Mouse (Mus musculus): ENCODE data around the gene Hoxa5. TPM values are rescaled to one million over a fixed set of nuclear protein-coding genes. Genes with fewer than 3 reads are reported as not detected.

The Hoxa5 gene
- polyA plus RNA-seq, 1 experiment from 2014 or later = 15.7 TPM

DNA sequence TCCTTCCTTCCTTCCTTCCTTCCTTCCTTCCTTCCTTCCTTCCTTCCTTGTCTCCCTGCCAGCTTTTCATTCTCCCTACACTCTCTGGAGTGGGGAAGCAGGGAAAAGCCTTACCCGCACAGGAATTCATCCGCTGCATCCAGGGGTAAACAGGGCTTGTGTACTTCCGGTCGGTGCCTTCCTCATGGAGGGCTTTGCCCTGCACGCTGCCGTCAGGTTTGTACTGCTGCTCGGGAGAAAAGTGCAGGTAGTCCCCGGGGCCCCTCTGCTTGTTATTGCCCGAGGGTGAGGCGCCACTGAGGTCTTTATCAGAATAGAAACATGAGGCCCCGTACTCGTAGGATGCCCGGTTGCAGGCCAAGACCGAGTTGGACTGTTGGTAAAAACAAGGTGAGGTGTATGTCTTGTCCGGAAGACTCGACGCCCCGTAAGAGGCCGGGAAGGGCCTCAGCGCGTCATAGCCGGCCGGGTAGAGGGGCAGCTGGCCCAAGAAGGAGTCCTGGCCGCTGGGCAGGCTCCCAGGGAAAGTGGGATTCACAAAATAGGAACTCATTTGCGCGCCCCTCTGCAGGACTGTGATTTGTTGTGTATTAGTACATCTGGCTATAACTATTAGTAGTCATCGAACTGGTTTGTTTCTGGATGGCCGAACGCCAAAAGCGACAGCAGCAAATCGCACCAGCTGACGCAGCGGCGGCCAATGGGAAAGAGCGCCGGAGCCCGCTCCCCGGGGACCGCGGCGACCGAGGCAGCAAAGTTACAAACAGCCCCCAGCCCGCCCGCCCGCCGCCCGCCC is 3.9 kb upstream of the Hoxa5 start, which contains the start of gene Hoxa6:
Gene Hoxa6, minus strand, starts transcription at position 651 of the 796 bp plus-strand sequence.
- H3K4me1 ChIP-seq (ENCODE audit: control insufficient read depth, insufficient read depth, low read length) = peaks cover 49% of the 10 kb centered on the region
- peak within 1 kb of the TSS; percentile 97 for H3K4me2 ChIP-seq (replicated peaks; ENCODE audit: low read depth, low read length)
- no peak for ATAC-seq (ENCODE audit: low FRiP score, low TSS enrichment)
- no peaks in the 10 kb centered on the region for H3K9me3 ChIP-seq (ENCODE audit: control insufficient read depth, low read length)
- peak within 1 kb of the TSS; percentile 91 for H3K9ac ChIP-seq (ENCODE audit: low read depth, low read length)
- peaks cover 32% of the 10 kb centered on the region for H3K36me3 ChIP-seq (ENCODE audit: control insufficient read depth, insufficient read depth, low read length)
- no peaks in the 10 kb centered on the region; the same call in 1 of the 2 replicates for H3K27me3 ChIP-seq (ENCODE audit: control insufficient read depth, insufficient read depth, low read length)
- peak within 1 kb of the TSS; percentile 76 for H3K27ac ChIP-seq (ENCODE audit: low read depth, low read length)
- WGBS = 1% methylated on average over 47 of the region's 47 CpGs
- H3K4me3 ChIP-seq (ENCODE audit: low read length) = peak within 1 kb of the TSS; percentile 89

DNA sequence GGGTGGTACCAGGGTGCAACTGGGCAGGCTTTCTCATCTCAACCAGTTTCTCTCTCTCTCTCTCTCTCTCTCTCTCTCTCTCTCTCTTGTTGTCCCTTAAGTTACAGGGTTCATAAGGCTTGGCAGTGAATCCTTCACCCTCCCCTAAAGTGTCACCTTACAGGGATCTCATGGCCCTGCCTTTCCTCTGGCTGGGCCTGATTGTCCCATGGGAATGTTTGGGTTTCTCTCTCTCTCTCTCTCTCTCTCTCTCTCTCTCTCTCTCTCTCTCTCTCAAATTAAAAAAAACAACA is 3.2 kb upstream of the Hoxa5 start:
- Histone ChIP-seq H3K4me2 (replicated peaks; ENCODE audit: low read depth, low read length) (peak overlapping the region; percentile 97), H3K27ac (ENCODE audit: low read depth, low read length) (peak overlapping the region; percentile 76), H3K4me3 (ENCODE audit: low read length) (peak overlapping the region; percentile 89), H3K27me3 (ENCODE audit: control insufficient read depth, insufficient read depth, low read length) (no peaks in the 10 kb centered on the region; the same call in 1 of the 2 replicates), H3K36me3 (ENCODE audit: control insufficient read depth, insufficient read depth, low read length) (peaks cover 37% of the 10 kb centered on the region), H3K9me3 (ENCODE audit: control insufficient read depth, low read length) (no peaks in the 10 kb centered on the region), H3K9ac (ENCODE audit: low read depth, low read length) (peak overlapping the region; percentile 91), H3K4me1 (ENCODE audit: control insufficient read depth, insufficient read depth, low read length) (peaks cover 55% of the 10 kb centered on the region)
- ATAC-seq (ENCODE audit: low FRiP score, low TSS enrichment) = no peak

DNA sequence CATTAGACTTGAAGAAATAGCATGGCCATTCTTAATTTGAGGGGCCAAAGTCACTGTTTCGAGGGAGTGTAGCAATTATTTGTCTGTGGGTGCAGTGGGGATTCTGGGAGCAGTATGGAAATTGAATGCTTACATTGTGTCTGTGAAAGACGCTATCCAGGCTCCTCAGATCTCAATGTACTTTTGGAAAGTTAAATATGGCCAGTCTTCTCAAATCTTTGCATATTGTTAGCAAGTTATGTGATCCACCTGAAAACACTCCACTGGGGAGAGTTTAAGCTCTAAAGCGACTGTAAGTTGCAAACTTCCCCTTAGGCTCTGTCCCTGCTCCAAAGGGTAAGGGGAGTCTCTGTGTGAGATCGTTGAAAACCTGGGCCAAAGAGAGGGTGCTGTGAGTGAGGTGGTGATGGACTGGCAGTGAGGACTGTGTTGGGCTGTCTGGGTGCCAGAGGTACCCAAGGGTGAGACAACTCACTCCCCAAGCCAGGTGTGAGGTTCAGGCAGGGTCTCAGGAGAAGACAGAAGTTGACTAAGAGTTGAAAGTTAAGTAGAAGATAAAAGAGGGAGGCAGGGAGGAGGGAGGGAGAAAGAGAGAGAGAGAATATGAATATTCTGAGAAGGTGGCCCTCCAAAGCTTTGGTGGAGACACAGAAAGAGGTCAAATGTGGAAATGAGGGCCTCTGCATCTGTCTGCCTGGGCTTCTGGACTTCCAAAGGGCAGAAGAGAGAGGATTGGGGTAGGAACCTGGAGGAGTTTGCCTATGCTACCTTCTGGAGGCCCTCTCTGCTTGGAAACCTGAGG is 2.7 kb upstream of the Hoxa5 start:
- peak overlapping the region; percentile 65; the same call in 1 of the 2 replicates for H3K4me3 ChIP-seq (ENCODE audit: low read length)
- H3K27ac ChIP-seq (ENCODE audit: low read depth, low read length) = peak overlapping the region; percentile 76
- H3K4me1 ChIP-seq (ENCODE audit: control insufficient read depth, insufficient read depth, low read length) = peaks cover 60% of the 10 kb centered on the region
- no peak for ATAC-seq (ENCODE audit: low FRiP score, low TSS enrichment)
- no peaks in the 10 kb centered on the region for H3K9me3 ChIP-seq (ENCODE audit: control insufficient read depth, low read length)
- H3K4me2 ChIP-seq (replicated peaks; ENCODE audit: low read depth, low read length) = peak overlapping the region; percentile 97
- 12% methylated on average over 4 of the region's 4 CpGs for WGBS
- H3K36me3 ChIP-seq (ENCODE audit: control insufficient read depth, insufficient read depth, low read length) = peaks cover 42% of the 10 kb centered on the region
- H3K9ac ChIP-seq (ENCODE audit: low read depth, low read length) = peak overlapping the region; percentile 91
- H3K27me3 ChIP-seq (ENCODE audit: control insufficient read depth, insufficient read depth, low read length) = no peaks in the 10 kb centered on the region; the same call in 1 of the 2 replicates

DNA sequence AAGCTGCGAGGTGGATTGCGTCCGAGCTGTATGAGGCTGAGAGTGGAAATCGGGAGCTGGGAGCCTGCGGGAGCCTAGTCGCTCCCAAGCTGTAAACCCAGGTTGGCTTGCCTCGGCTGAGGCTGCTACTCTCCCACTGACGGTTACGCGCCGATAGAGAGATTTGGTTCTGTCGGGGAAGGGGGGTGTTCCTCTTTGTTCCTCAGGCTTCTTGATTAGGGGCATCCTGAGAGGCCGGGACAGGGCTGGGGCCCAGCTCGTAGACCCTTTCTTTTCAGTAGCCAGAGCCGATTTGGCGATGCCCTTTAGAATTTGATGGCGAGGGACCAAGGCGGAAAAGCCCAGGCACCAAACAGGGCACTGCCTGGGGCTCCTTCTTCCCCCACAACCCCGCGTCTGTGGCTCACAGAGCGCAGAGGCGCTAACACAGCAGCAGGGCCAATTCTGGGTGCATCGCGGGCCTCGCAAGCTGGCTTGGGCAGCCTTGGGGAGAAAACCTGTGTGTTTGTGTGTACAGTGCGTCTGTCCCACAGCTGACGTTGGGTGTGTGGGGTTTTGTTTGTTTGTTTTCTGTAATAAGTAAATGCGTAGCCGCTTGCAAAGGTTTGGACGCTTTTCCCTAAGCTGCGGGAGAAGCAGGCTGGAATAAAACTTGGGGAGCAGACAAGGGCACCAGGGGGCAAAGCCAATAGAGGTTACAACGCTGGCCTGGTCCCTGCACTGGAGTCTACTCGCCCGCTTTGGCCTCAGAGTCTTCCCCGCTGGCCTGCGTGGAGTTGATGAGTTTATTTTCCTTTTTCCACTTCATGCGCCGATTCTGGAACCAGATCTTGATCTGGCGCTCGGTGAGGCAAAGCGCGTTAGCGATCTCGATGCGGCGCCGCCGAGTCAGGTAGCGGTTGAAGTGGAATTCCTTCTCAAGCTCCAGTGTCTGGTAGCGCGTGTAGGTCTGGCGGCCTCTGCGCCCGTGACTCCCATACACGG is 1.5 kb upstream of the Hoxa5 start:
- Histone ChIP-seq H3K36me3 (ENCODE audit: control insufficient read depth, insufficient read depth, low read length) (peaks cover 51% of the 10 kb centered on the region), H3K27me3 (ENCODE audit: control insufficient read depth, insufficient read depth, low read length) (no peaks in the 10 kb centered on the region; the same call in 1 of the 2 replicates), H3K4me1 (ENCODE audit: control insufficient read depth, insufficient read depth, low read length) (peaks cover 71% of the 10 kb centered on the region), H3K27ac (ENCODE audit: low read depth, low read length) (peak overlapping the region; percentile 76), H3K9me3 (ENCODE audit: control insufficient read depth, low read length) (no peaks in the 10 kb centered on the region), H3K4me2 (replicated peaks; ENCODE audit: low read depth, low read length) (peak overlapping the region; percentile 97), H3K9ac (ENCODE audit: low read depth, low read length) (peak overlapping the region; percentile 91), H3K4me3 (ENCODE audit: low read length) (peak overlapping the region; percentile 65)
- ATAC-seq (ENCODE audit: low FRiP score, low TSS enrichment) = no peak
- WGBS = 6% methylated on average over 55 of the region's 55 CpGs

DNA sequence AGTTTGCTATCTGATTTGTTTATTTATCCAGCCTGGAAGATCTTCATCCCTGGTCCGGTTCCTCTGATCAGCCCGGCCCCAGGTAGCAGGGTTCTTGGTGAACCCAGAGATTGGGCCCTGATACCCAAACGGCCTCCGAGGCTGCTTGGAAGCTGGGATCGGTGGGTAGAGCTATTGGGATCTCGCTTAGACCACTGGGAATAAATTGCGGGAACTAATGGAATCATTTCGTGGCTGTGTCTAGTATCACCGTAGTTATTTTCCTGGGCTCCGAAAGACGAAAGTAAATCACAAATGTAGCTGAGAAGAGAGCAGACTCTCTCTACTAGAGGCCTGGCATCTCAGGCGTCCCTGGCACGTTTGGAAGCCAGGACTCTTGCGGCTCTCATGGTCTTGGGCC is 834 bp upstream of the Hoxa5 start:
- peak overlapping the region; percentile 91 for H3K9ac ChIP-seq (ENCODE audit: low read depth, low read length)
- 6% methylated on average over 14 of the region's 14 CpGs for WGBS
- peak overlapping the region; percentile 65 for H3K4me3 ChIP-seq (ENCODE audit: low read length)
- H3K36me3 ChIP-seq (ENCODE audit: control insufficient read depth, insufficient read depth, low read length) = peaks cover 55% of the 10 kb centered on the region
- H3K4me1 ChIP-seq (ENCODE audit: control insufficient read depth, insufficient read depth, low read length) = peaks cover 78% of the 10 kb centered on the region
- H3K9me3 ChIP-seq (ENCODE audit: control insufficient read depth, low read length) = no peaks in the 10 kb centered on the region
- peak overlapping the region; percentile 97 for H3K4me2 ChIP-seq (replicated peaks; ENCODE audit: low read depth, low read length)
- H3K27ac ChIP-seq (ENCODE audit: low read depth, low read length) = peak overlapping the region; percentile 76
- ATAC-seq (ENCODE audit: low FRiP score, low TSS enrichment) = no peak
- no peaks in the 10 kb centered on the region; the same call in 1 of the 2 replicates for H3K27me3 ChIP-seq (ENCODE audit: control insufficient read depth, insufficient read depth, low read length)

DNA sequence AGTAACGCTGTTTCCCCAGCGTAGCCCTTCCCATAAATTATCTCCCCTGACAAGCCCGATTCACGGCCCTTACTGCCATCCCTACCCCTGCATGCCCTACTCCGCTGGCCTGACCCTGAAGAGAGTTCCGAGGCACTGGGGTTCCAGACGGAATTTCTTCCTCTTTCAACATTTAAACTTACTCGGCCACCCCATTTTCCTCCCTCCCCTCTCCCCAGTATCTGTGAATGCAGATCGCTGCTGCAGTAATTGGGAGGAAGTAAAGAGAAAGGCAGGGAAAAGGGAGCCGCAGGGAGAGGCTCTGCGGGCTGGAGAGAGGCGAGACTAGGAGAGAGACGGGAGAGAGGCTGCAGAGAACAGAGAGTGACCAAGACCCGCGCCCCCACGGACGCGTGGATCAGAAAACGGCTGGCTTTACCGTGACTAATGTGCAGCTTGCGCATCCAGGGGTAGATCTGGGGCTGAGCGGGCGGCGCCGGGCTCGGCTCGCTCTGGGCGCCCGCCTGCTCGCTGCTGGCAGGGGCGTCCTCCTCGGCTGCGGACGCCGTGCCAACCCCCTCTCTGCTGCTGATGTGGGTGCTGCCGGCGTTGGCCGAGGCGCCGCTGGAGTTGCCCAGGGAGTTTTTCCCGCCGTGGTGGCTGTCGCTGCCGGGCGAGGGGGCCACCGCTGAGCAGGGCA is 877 bp downstream of the Hoxa5 start:
- Histone ChIP-seq H3K27me3 (ENCODE audit: control insufficient read depth, insufficient read depth, low read length) (no peaks in the 10 kb centered on the region; the same call in 1 of the 2 replicates), H3K36me3 (ENCODE audit: control insufficient read depth, insufficient read depth, low read length) (peaks cover 55% of the 10 kb centered on the region), H3K9ac (ENCODE audit: low read depth, low read length) (peak overlapping the region; percentile 91), H3K9me3 (ENCODE audit: control insufficient read depth, low read length) (no peaks in the 10 kb centered on the region), H3K4me1 (ENCODE audit: control insufficient read depth, insufficient read depth, low read length) (peaks cover 75% of the 10 kb centered on the region), H3K27ac (ENCODE audit: low read depth, low read length) (peak overlapping the region; percentile 88), H3K4me2 (replicated peaks; ENCODE audit: low read depth, low read length) (peak overlapping the region; percentile 97), H3K4me3 (ENCODE audit: low read length) (peak overlapping the region; percentile 65)
- under 1% methylated on average over 45 of the region's 46 CpGs for WGBS
- ATAC-seq (ENCODE audit: low FRiP score, low TSS enrichment) = no peak

DNA sequence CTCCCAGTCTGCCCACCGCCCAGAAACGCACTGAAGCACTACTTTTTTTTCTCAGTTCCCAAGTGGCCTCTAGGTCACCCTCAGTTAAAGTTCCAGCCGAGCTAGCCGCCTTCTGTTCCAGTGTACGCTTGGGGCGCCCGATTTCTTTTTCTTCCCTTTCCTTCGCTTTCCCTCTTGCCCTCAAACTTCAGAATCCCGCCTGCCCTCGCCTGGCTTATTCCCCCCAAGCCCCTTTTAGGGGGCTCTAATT is 1.3 kb downstream of the Hoxa5 start:
- Histone ChIP-seq H3K27ac (ENCODE audit: low read depth, low read length) (peak overlapping the region; percentile 88), H3K27me3 (ENCODE audit: control insufficient read depth, insufficient read depth, low read length) (no peaks in the 10 kb centered on the region; the same call in 1 of the 2 replicates), H3K4me1 (ENCODE audit: control insufficient read depth, insufficient read depth, low read length) (peaks cover 79% of the 10 kb centered on the region), H3K9ac (ENCODE audit: low read depth, low read length) (peak overlapping the region; percentile 91), H3K4me2 (replicated peaks; ENCODE audit: low read depth, low read length) (peak overlapping the region; percentile 97), H3K36me3 (ENCODE audit: control insufficient read depth, insufficient read depth, low read length) (peaks cover 55% of the 10 kb centered on the region), H3K4me3 (ENCODE audit: low read length) (peak overlapping the region; percentile 65), H3K9me3 (ENCODE audit: control insufficient read depth, low read length) (no peaks in the 10 kb centered on the region)
- no peak for ATAC-seq (ENCODE audit: low FRiP score, low TSS enrichment)
- 2% methylated on average over 10 of the region's 10 CpGs for WGBS

Measured in kidney, embryonic 14.5 days (tissue).